Mouse (Mus musculus) megakaryocyte, embryonic 14.5 days (primary cell): ENCODE data around the gene Fgf23.

Experiments
- FLI1 ChIP-seq: IDR thresholded peaks from 2 replicates; pipeline ENCODE4 v1.6.1; 2012; ENCODE audit warnings: low read length, inconsistent platforms, mixed read lengths
- GATA1 ChIP-seq: IDR thresholded peaks from 3 replicates; pipeline ENCODE4 v1.6.1; 2012; ENCODE audit warnings: mixed read lengths, low read length, inconsistent platforms, borderline replicate concordance

- TF ChIP-seq GATA1, result no peak
- no peak for TF ChIP-seq FLI1
Measured at GRCm38 (mm10) chr6:127122996-127123395, 50.3 kb downstream of the Fgf23 start.
